Mouse (Mus musculus) spleen, adult 2 months (tissue): ENCODE data around the gene Lhfp. TPM values are rescaled to one million over a fixed set of nuclear protein-coding genes. Genes with fewer than 3 reads are reported as not detected.

Experiments used
- DNase-seq, 2 experiments: peaks; one replicate each; pipeline versions ENCODE4 v3.0.0 to v3.0.0-alpha.2; 2012 to 2021; ENCODE audit warnings: low spot score in 2 of 2, low read depth in 1 of 2
- H3K27ac ChIP-seq: fragments of 200-500 bp; 2 replicates; pipeline ENCODE4 v1.5.1; 2012; ENCODE audit warnings: low read length, inconsistent platforms; ENCODE audit not compliant: insufficient read depth
- H3K27me3 ChIP-seq: fragments of 200-500 bp; 2 replicates; pipeline ENCODE4 v1.6.1; 2012; ENCODE audit warnings: mild to moderate bottlenecking, moderate library complexity, low read length, inconsistent platforms; ENCODE audit not compliant: control insufficient read depth, insufficient read depth
- H3K36me3 ChIP-seq: fragments of 200-500 bp; 2 replicates; pipeline ENCODE4 v1.6.1; 2012; ENCODE audit warnings: mild to moderate bottlenecking, low read length, inconsistent platforms; ENCODE audit not compliant: control insufficient read depth, insufficient read depth
- H3K4me1 ChIP-seq: fragments of 200-500 bp; 2 replicates; pipeline ENCODE4 v1.6.1; 2011; ENCODE audit warnings: inconsistent platforms; ENCODE audit not compliant: control insufficient read depth, insufficient read depth, insufficient read length
- H3K4me3 ChIP-seq: fragments of 200-500 bp; 2 replicates; pipeline ENCODE4 v1.5.1; 2011; ENCODE audit warnings: mild to moderate bottlenecking, inconsistent platforms; ENCODE audit not compliant: insufficient read depth, insufficient read length; ENCODE audit errors: extremely low read depth
- CTCF ChIP-seq: fragments of 200-500 bp; IDR thresholded peaks from 2 replicates; pipeline ENCODE4 v1.5.1; 2011; ENCODE audit warnings: mild to moderate bottlenecking, inconsistent platforms; ENCODE audit not compliant: insufficient read depth, insufficient read length, insufficient replicate concordance; ENCODE audit errors: extremely low read depth
- POLR2A ChIP-seq: fragments of 200-500 bp; IDR thresholded peaks from 2 replicates; pipeline ENCODE4 v1.6.1; 2011; ENCODE audit warnings: low read depth, low read length, inconsistent platforms
- WGBS: fragments of 180-500 bp; shearing (Covaris S2); methylation state at CpG from one replicate; pipeline ENCODE4 v1.1.7; 2018; 5-methylcytosine and 5-hydroxymethylcytosine counted together
- polyA plus RNA-seq: library from polyadenylated mRNA; depleted of rRNA; stranded (reverse); fragments of >200 nt; gene quantifications from 2 replicates; pipeline ENCODE4 v1.2.3, GENCODE M21; 2012

Gene Lhfp
- polyA plus RNA-seq, 1 experiment, result 88.7 TPM

GRCm38 (mm10) chr3:53173310-53174063, 132.2 kb downstream of the Lhfp start:
- no peaks in the 10 kb centered on the region for H3K4me1 ChIP-seq
- DNase-seq, result no peak
- H3K4me3 ChIP-seq, result no peak overlapping the region
- H3K27me3 ChIP-seq, result no peaks in the 10 kb centered on the region
- WGBS, result 89% methylated on average over 10 of the region's 10 CpGs
- H3K27ac ChIP-seq, result no peak overlapping the region
- no peaks in the 10 kb centered on the region for H3K36me3 ChIP-seq
- TF ChIP-seq POLR2A, result no peak
- no peak for TF ChIP-seq CTCF

DNA sequence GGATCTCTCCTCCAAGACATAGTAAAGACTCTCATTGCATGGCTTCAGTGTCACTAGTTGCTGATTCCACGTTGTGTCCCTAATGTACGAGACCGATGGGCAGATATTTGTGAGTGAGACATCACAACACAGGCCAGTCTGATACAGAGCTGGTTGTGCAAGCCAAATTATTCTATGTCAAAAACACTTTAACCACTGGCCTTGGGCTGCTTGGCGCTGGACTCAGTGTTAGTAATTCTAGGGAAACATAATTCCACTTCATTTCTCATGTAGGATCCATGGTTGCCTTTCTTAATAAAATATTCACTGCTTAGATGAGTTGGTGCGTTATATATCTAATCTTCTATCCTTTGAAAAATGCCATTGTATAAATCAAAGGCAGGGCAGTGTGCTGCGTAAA, 138.6 kb downstream of the Lhfp start:
- Histone ChIP-seq H3K4me1 (no peaks in the 10 kb centered on the region), H3K4me3 (no peak overlapping the region), H3K27ac (no peak overlapping the region), H3K36me3 (no peaks in the 10 kb centered on the region), H3K27me3 (no peaks in the 10 kb centered on the region)
- no peak for DNase-seq
- TF ChIP-seq POLR2A, result no peak
- TF ChIP-seq CTCF, result no peak
- 91% methylated on average over 6 of the region's 6 CpGs for WGBS

- WGBS, result 82% methylated on average over 2 of the region's 2 CpGs
- Histone ChIP-seq H3K27me3 (no peaks in the 10 kb centered on the region), H3K4me1 (no peaks in the 10 kb centered on the region), H3K4me3 (no peak overlapping the region), H3K36me3 (no peaks in the 10 kb centered on the region), H3K27ac (no peak overlapping the region)
- TF ChIP-seq CTCF (no peak), POLR2A (no peak)
- no peak for DNase-seq
Measured at GRCm38 (mm10) chr3:53185439-53185838, 144.1 kb downstream of the Lhfp start.

DNA sequence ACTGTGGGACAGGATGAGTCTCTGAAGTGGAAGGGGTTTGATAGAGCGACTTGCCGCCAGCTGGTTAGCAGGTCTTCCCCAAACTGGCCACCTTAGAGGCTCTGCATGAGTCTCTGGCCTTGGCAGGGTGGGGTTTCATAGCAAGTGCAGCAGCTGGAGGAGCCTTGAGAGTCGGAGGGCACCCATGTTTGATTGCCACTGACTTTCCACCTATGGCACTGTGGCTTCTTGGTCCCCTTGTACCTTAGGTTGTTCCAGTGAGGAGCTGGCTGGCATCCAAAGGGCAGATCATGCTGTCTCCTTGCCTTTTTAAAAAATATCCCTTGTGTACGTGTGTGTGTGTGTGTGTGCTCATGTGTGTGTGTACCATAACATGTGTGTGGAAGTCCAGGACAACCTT, 152.1 kb downstream of the Lhfp start:
- Histone ChIP-seq H3K27ac (no peak overlapping the region), H3K4me3 (no peak overlapping the region), H3K27me3 (no peaks in the 10 kb centered on the region), H3K4me1 (no peaks in the 10 kb centered on the region), H3K36me3 (no peaks in the 10 kb centered on the region)
- 79% methylated on average over 4 of the region's 4 CpGs for WGBS
- no peak for DNase-seq
- TF ChIP-seq POLR2A (no peak), CTCF (no peak)

DNA sequence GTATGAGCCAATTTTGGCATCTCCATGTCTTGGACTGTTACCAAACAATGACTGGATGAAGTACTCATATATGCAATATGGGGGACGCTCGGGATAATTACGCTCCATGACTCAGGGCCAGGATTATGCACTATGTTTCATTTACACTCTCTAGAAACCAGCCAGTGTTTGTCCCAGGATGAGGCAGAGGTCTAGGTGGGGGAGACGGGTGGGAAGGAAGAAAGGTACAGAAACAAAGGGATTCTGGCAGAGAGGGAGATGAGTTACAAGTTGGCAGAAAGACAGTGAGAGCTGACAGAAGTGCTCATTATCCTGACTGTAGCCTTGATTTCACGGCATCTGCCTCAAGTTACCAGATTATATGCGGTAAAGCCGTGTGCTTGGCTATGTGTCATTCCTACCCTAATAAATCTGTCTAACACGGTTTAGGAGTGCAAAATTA, 154.4 kb downstream of the Lhfp start:
- H3K27me3 ChIP-seq, result no peaks in the 10 kb centered on the region
- H3K27ac ChIP-seq, result no peak overlapping the region
- TF ChIP-seq POLR2A, result no peak
- no peak for TF ChIP-seq CTCF
- H3K36me3 ChIP-seq, result no peaks in the 10 kb centered on the region
- DNase-seq, result no peak
- H3K4me1 ChIP-seq, result no peaks in the 10 kb centered on the region
- H3K4me3 ChIP-seq, result no peak overlapping the region
- WGBS, result 87% methylated on average over 8 of the region's 8 CpGs

- no peak for DNase-seq
- WGBS, result 90% methylated on average over 8 of the region's 8 CpGs
- Histone ChIP-seq H3K4me1 (no peaks in the 10 kb centered on the region), H3K4me3 (no peak overlapping the region), H3K27ac (no peak overlapping the region), H3K36me3 (no peaks in the 10 kb centered on the region), H3K27me3 (no peaks in the 10 kb centered on the region)
- TF ChIP-seq POLR2A (no peak), CTCF (no peak)
Measured at GRCm38 (mm10) chr3:53200175-53200574, 158.8 kb downstream of the Lhfp start.

DNA sequence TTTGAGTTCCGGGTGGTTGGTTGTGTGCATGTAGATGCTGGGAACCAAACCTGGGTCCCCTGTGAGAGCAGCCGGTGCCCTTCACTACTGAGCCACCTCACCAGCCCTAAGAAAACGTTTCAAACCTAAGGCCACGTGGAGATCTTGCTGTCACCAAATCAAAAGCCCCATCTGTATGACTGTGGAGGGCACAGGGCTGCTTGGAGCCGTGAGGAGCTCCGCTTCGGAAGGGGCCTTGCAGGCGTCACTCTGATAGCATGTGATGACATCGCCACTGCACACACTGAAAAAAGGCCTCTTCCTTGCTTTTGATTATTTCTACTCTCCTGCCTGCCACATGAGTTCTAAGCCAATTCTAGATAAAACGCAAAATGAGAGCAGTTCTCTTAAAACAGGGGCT, 159.5 kb downstream of the Lhfp start:
- TF ChIP-seq CTCF, result no peak
- H3K27ac ChIP-seq, result no peak overlapping the region
- no peaks in the 10 kb centered on the region for H3K4me1 ChIP-seq
- no peak for DNase-seq
- no peaks in the 10 kb centered on the region for H3K27me3 ChIP-seq
- WGBS, result 88% methylated on average over 10 of the region's 10 CpGs
- no peaks in the 10 kb centered on the region for H3K36me3 ChIP-seq
- H3K4me3 ChIP-seq, result no peak overlapping the region

- WGBS, result 78% methylated on average over 10 of the region's 10 CpGs
Measured at GRCm38 (mm10) chr3:53201670-53202069, 160.3 kb downstream of the Lhfp start.

More at GRCm38 (mm10) chr3:53201670-53202069, 160.3 kb downstream of the Lhfp start:
- no peak for DNase-seq
- Histone ChIP-seq H3K27ac (no peak overlapping the region), H3K4me1 (no peaks in the 10 kb centered on the region), H3K27me3 (no peaks in the 10 kb centered on the region), H3K4me3 (no peak overlapping the region), H3K36me3 (no peaks in the 10 kb centered on the region)
- TF ChIP-seq CTCF (no peak), POLR2A (no peak)
